Mouse (Mus musculus) midbrain, embryonic 15.5 days (tissue): Measurements from ENCODE around the gene Polr1a. TPM values are rescaled to one million over a fixed set of nuclear protein-coding genes. Genes with fewer than 3 reads are reported as not detected.

Source experiments
- ATAC-seq: fragments of 200-750 bp; cut with Nextera tagmentation; replicated peaks from 2 replicates; pipeline ENCODE4 v1.8.0; 2017; ENCODE audit warnings: moderate TSS enrichment
- H3K27ac ChIP-seq: fragments of 300-500 bp; sonication (generic); 2 replicates; pipeline ENCODE4 v1.5.1; 2015; ENCODE audit warnings: mild to moderate bottlenecking, inconsistent platforms
- H3K27me3 ChIP-seq: fragments of 300-500 bp; sonication (generic); replicated peaks from 2 replicates; pipeline ENCODE4 v1.6.1; 2015; ENCODE audit warnings: inconsistent platforms
- H3K36me3 ChIP-seq: fragments of 300-500 bp; sonication (generic); replicated peaks from 2 replicates; pipeline ENCODE4 v1.6.1; 2015; ENCODE audit warnings: inconsistent platforms
- H3K4me1 ChIP-seq: fragments of 300-500 bp; sonication (generic); 2 replicates; pipeline ENCODE4 v1.6.1; 2015; ENCODE audit warnings: inconsistent platforms
- H3K4me2 ChIP-seq: fragments of 300-500 bp; sonication (generic); 2 replicates; pipeline ENCODE4 v1.6.1; 2015; ENCODE audit warnings: inconsistent platforms, mild to moderate bottlenecking, moderate library complexity
- H3K4me3 ChIP-seq: fragments of 300-500 bp; sonication (generic); 2 replicates; pipeline ENCODE4 v1.5.1; 2015; ENCODE audit warnings: mild to moderate bottlenecking, inconsistent platforms
- H3K9ac ChIP-seq: fragments of 300-500 bp; sonication (generic); 2 replicates; pipeline ENCODE4 v1.6.1; 2015; ENCODE audit warnings: mild to moderate bottlenecking, inconsistent platforms
- H3K9me3 ChIP-seq: fragments of 300-500 bp; sonication (generic); 2 replicates; pipeline ENCODE4 v1.6.1; 2016; ENCODE audit warnings: inconsistent platforms
- WGBS: fragments of 180-500 bp; shearing (Covaris S2); methylation state at CpG from one replicate; pipeline ENCODE4 v1.1.7; 2015; ENCODE audit warnings: mixed read lengths; 5-methylcytosine and 5-hydroxymethylcytosine counted together
- polyA plus RNA-seq: library from polyadenylated mRNA; unstranded; fragments of >200 nt; fragmentation: Nextera tagmentation; extraction: Ambion mirVana; gene quantifications from 2 replicates; pipeline ENCODE4 v1.2.1, GENCODE M21; 2015

Gene Polr1a
- polyA plus RNA-seq = 18.5 and 21.0 TPM in 2 replicates

GRCm38 (mm10) chr6:71908481-71909381 lies at the start of gene Polr1a, which contains the start of gene Ptcd3:
Gene Polr1a, plus strand, starts transcription at chr6:71909053.
Gene Ptcd3, minus strand, starts transcription at chr6:71908750.
- Histone ChIP-seq H3K9ac (peak within 1 kb of the TSS; percentile 57), H3K4me2 (peak within 1 kb of the TSS; percentile 61), H3K27me3 (no peaks in the 10 kb centered on the region), H3K27ac (peak within 1 kb of the TSS; percentile 78), H3K9me3 (no peaks in the 10 kb centered on the region), H3K4me1 (peaks cover 16% of the 10 kb centered on the region), H3K4me3 (peak within 1 kb of the TSS; percentile 90), H3K36me3 (peaks cover 24% of the 10 kb centered on the region)
- peak; percentile 96 for ATAC-seq
- WGBS = under 1% methylated on average over 58 of the region's 58 CpGs

- WGBS = 93% methylated on average over 2 of the region's 2 CpGs
- no peak overlapping the region for H3K4me2 ChIP-seq
- no peaks in the 10 kb centered on the region for H3K4me1 ChIP-seq
- no peaks in the 10 kb centered on the region for H3K27me3 ChIP-seq
- H3K9ac ChIP-seq = no peak overlapping the region
- peaks cover 67% of the 10 kb centered on the region for H3K36me3 ChIP-seq
- H3K4me3 ChIP-seq = no peak overlapping the region
- no peak for ATAC-seq
- H3K27ac ChIP-seq = no peak overlapping the region
- H3K9me3 ChIP-seq = no peaks in the 10 kb centered on the region
These were observed 41.1 kb upstream of the Polr1a start for GRCm38 (mm10) chr6:71867751-71868150.

GRCm38 (mm10) chr6:71868809-71869208 lies 40.0 kb upstream of the Polr1a start:
- H3K27me3 ChIP-seq = no peaks in the 10 kb centered on the region
- 98% methylated on average over 1 of the region's 1 CpGs for WGBS
- no peak for ATAC-seq
- no peak overlapping the region for H3K27ac ChIP-seq
- no peaks in the 10 kb centered on the region for H3K9me3 ChIP-seq
- peaks cover 63% of the 10 kb centered on the region for H3K36me3 ChIP-seq
- no peak overlapping the region for H3K4me3 ChIP-seq
- no peak overlapping the region for H3K9ac ChIP-seq
- no peaks in the 10 kb centered on the region for H3K4me1 ChIP-seq
- H3K4me2 ChIP-seq = no peak overlapping the region

- H3K9me3 ChIP-seq = no peaks in the 10 kb centered on the region
- no peak for ATAC-seq
These were observed 37.5 kb upstream of the Polr1a start for GRCm38 (mm10) chr6:71871396-71871795.

GRCm38 (mm10) chr6:71877965-71878760 lies 30.7 kb upstream of the Polr1a start:
- 92% methylated on average over 3 of the region's 3 CpGs for WGBS
- no peaks in the 10 kb centered on the region for H3K4me1 ChIP-seq
- no peak for ATAC-seq
- H3K4me3 ChIP-seq = no peak overlapping the region
- no peaks in the 10 kb centered on the region for H3K27me3 ChIP-seq
- H3K9me3 ChIP-seq = no peaks in the 10 kb centered on the region
- H3K27ac ChIP-seq = no peak overlapping the region
- peaks cover 63% of the 10 kb centered on the region for H3K36me3 ChIP-seq
- no peak overlapping the region for H3K4me2 ChIP-seq
- no peak overlapping the region for H3K9ac ChIP-seq

More at GRCm38 (mm10) chr6:71871396-71871795, 37.5 kb upstream of the Polr1a start:
- Histone ChIP-seq H3K36me3 (peaks cover 59% of the 10 kb centered on the region), H3K4me1 (no peaks in the 10 kb centered on the region), H3K27me3 (no peaks in the 10 kb centered on the region), H3K4me3 (no peak overlapping the region), H3K27ac (no peak overlapping the region), H3K4me2 (no peak overlapping the region), H3K9ac (no peak overlapping the region)
- WGBS = 97% methylated on average over 9 of the region's 9 CpGs

- H3K4me3 ChIP-seq = no peak overlapping the region
- no peaks in the 10 kb centered on the region for H3K27me3 ChIP-seq
- ATAC-seq = no peak
- peaks cover 69% of the 10 kb centered on the region for H3K36me3 ChIP-seq
- H3K9ac ChIP-seq = no peak overlapping the region
- 94% methylated on average over 4 of the region's 4 CpGs for WGBS
- no peak overlapping the region for H3K4me2 ChIP-seq
- no peaks in the 10 kb centered on the region for H3K4me1 ChIP-seq
- no peaks in the 10 kb centered on the region for H3K9me3 ChIP-seq
- H3K27ac ChIP-seq = no peak overlapping the region
These were observed 15.6 kb upstream of the Polr1a start for GRCm38 (mm10) chr6:71893263-71893662.

GRCm38 (mm10) chr6:71907702-71908235 lies 1.1 kb upstream of the Polr1a start:
- Histone ChIP-seq H3K9ac (peak overlapping the region; percentile 57; the same call in 1 of the 2 replicates), H3K4me2 (peak overlapping the region; percentile 61), H3K4me3 (peak overlapping the region; percentile 90), H3K9me3 (no peaks in the 10 kb centered on the region), H3K4me1 (peaks cover 16% of the 10 kb centered on the region), H3K27me3 (no peaks in the 10 kb centered on the region), H3K36me3 (peaks cover 24% of the 10 kb centered on the region), H3K27ac (no peak overlapping the region)
- 7% methylated on average over 4 of the region's 4 CpGs for WGBS
- ATAC-seq = no peak

GRCm38 (mm10) chr6:71909384-71909783 lies 531 bp downstream of the Polr1a start:
- Histone ChIP-seq H3K27me3 (no peaks in the 10 kb centered on the region), H3K9me3 (no peaks in the 10 kb centered on the region), H3K4me2 (peak overlapping the region; percentile 61), H3K27ac (no peak overlapping the region), H3K36me3 (peaks cover 21% of the 10 kb centered on the region), H3K4me3 (peak overlapping the region; percentile 90), H3K9ac (peak overlapping the region; percentile 31; the same call in 1 of the 2 replicates), H3K4me1 (peaks cover 16% of the 10 kb centered on the region)
- peak; percentile 22 for ATAC-seq
- WGBS = 27% methylated on average over 10 of the region's 10 CpGs

- WGBS = 75% methylated on average over 6 of the region's 6 CpGs
- H3K4me2 ChIP-seq = peak overlapping the region; percentile 61
- ATAC-seq = no peak
- H3K9ac ChIP-seq = no peak overlapping the region
- no peaks in the 10 kb centered on the region for H3K9me3 ChIP-seq
- H3K36me3 ChIP-seq = peaks cover 19% of the 10 kb centered on the region
- H3K27ac ChIP-seq = no peak overlapping the region
- peak overlapping the region; percentile 90 for H3K4me3 ChIP-seq
- H3K27me3 ChIP-seq = no peaks in the 10 kb centered on the region
- peaks cover 16% of the 10 kb centered on the region for H3K4me1 ChIP-seq
These were observed 987 bp downstream of the Polr1a start for GRCm38 (mm10) chr6:71909840-71910239.

GRCm38 (mm10) chr6:71911686-71912450 lies 3.0 kb downstream of the Polr1a start:
- no peak for ATAC-seq
- Histone ChIP-seq H3K27ac (no peak overlapping the region), H3K9me3 (no peaks in the 10 kb centered on the region), H3K4me2 (no peak overlapping the region), H3K4me1 (peaks cover 15% of the 10 kb centered on the region), H3K36me3 (peaks cover 15% of the 10 kb centered on the region), H3K9ac (no peak overlapping the region), H3K4me3 (no peak overlapping the region), H3K27me3 (no peaks in the 10 kb centered on the region)
- 90% methylated on average over 5 of the region's 5 CpGs for WGBS

- no peak overlapping the region for H3K4me2 ChIP-seq
- H3K27ac ChIP-seq = no peak overlapping the region
- peaks cover 38% of the 10 kb centered on the region for H3K36me3 ChIP-seq
- no peaks in the 10 kb centered on the region for H3K4me1 ChIP-seq
- H3K9me3 ChIP-seq = no peaks in the 10 kb centered on the region
- no peak overlapping the region for H3K9ac ChIP-seq
- no peaks in the 10 kb centered on the region for H3K27me3 ChIP-seq
- H3K4me3 ChIP-seq = no peak overlapping the region
- ATAC-seq = no peak
- 96% methylated on average over 7 of the region's 7 CpGs for WGBS
These were observed 11.9 kb downstream of the Polr1a start for GRCm38 (mm10) chr6:71920752-71921151.
